Mouse (Mus musculus) left cerebral cortex, postnatal 25 days (tissue): ENCODE data around the gene Flot1. TPM values are rescaled to one million over a fixed set of nuclear protein-coding genes. Genes with fewer than 3 reads are reported as not detected.

Source experiments
- DNase-seq, 2 experiments: peaks; one replicate each; pipeline ENCODE4 v3.0.0; 2022; ENCODE audit warnings: low spot score in 2 of 2, mixed read lengths in 1 of 2
- intact Hi-C: fragments of 180-260 bp; cut with DNase I; formaldehyde crosslinking; loops from one replicate; pipeline ENCODE4 v1.15.1; 2025
- total RNA-seq, 2 experiments: library from RNA; stranded (reverse); gene quantifications; 2 replicates each; pipeline ENCODE4 v1.2.3; 2021

The Flot1 gene
- 100 to 1,000 TPM; 120 to 137 TPM for total RNA-seq

- intact Hi-C loops, result loop anchor here (2.0 kb wide), 1 partner anchor 84 kb away; no protein-coding TSS in a partner anchor
- peak; percentile 68 to 81 for DNase-seq
Measured at GRCm38 (mm10) chr17:35822964-35823937, at the start of gene Flot1. Flot1 (plus strand) TSS chr17:35823230.

DNA sequence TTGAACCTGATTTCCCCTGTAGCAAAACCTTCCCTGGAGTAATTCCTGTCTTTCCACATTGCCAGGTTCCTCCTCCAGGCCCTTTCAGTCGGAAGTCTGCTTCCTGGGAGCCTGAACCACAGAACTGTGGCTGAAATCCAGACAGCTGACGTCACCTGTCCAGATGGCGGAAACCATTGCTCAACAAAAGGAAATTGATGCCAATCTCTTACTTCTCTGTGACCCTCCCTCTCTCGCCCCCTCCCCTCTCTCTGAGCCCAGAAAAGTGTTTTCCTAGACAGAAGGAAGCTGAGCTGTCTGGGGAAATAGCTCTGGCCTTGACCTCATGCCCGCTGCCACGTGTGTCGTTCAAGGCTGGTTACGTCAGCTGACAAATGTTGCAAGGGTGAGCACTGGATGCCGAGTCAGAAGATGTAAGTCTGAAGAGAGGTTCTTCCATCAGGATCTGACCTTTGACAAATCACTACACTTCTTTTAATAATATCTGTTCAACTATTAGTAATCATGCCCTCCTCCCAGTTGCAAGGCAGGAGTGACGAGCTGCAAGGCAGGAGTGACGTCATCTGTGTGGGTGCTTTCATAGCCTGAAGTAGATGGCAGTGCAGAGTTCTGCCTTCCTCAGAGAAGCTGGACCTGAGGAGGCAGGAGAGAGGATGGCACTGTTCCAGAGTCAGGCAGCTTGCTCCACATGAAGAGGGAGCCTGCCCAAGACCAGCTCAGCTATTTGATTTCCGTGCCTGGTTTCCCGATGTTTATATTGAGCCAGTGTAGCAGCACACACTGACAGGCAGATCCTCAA lies 46.0 kb upstream of the Flot1 start:
- intact Hi-C loops, result no loop called here
- peak; percentile 66 to 88 for DNase-seq

DNA sequence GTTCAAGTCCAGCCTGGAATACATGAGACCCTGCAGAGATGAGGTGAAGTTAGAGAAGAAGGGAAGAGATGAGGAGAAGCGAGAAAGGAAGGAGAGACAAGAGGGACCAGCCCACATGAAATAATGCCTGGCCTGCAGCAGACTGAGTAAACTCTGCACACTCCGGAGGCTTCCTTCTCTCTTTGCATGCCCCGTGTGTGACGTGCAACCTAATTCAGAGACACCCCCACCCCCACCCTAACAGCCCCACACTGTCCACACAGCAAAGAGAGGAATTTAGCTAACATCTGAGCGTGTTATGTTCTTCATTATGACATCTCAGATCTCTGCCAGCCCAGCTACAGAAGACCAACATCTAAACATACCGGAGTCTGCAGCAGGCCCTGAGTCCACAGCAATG lies 44.1 kb upstream of the Flot1 start:
- DNase-seq, result no peak
- intact Hi-C loops, result no loop called here

DNA sequence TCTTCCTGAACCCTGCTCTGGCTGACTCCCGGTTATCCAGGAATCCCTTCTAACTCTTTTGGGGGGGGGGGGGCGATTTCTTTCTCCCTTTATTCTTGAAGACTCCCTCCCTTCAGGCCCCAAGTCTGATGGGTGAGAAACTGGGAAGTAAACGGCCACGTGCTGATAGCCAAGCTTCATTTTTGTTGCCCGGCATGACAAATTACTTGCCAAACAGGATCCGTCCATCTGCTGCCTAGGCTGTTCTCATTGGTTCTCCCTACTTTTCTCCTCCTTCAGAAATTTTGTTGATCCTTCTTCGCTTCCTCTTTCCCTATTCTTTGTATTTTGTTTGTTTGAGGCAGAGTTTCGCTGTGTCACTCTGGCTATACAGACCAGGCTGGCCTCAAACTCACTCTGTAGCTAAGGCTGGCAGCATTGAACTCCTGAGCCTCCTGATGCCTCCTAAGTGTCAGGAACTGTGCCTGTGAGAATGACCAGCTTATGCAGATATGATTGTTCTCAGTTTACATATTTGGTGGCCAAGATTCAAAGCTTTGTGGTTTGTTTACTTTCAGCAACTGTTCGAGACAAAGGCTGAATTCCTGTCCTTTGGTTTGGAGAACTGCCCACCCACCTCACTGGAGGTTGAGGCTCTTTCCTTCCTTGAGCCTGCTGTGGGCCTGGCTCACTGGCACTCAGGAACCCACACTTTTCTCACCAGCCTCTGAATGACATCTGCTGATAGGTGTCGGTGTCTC lies 43.4 kb upstream of the Flot1 start:
- DNase-seq, result no peak
- intact Hi-C loops, result no loop called here

DNA sequence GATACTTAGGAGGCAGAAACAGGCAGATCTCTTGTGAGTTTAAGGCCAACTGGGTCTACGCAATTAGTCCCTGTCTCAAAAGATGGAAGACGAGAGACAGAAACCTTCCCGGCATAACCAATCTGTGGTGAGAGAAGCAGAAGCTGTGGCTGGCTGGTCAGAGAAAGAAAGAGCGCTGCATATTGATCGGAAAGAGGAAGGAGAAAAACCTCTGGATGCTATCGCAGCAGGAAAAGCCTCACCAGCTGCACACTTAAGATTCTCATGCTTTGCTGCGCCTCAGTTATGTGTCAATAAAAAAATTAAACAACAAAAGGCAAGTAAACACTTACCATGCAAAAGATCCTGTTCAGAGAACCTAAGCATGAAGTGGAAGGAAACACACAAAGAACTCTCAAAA lies 42.7 kb upstream of the Flot1 start:
- DNase-seq, result no peak
- intact Hi-C loops, result no loop called here

DNA sequence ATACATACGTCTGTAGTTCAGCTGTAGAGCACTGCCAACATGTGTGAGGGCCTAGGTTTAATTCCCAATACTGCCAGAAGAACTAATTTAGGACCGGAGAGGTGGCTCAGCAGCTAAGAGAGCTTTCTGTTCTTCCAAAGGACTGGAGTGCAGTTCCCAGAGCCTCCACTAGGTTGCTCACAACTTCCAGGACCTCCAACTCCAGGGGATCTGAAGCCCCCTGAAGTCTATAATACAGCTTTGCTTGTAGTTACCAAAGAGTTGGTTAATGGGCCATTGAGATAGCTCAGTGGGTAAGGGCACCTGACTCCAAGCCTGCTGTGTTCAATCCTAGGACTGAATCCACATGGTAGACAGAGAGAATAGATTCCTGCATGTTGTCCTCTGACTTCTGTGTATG lies 40.6 kb upstream of the Flot1 start:
- intact Hi-C loops, result no loop called here
- no peak for DNase-seq

- intact Hi-C loops, result no loop called here
- no peak for DNase-seq
Measured at GRCm38 (mm10) chr17:35782924-35783323, 40.1 kb upstream of the Flot1 start.

DNA sequence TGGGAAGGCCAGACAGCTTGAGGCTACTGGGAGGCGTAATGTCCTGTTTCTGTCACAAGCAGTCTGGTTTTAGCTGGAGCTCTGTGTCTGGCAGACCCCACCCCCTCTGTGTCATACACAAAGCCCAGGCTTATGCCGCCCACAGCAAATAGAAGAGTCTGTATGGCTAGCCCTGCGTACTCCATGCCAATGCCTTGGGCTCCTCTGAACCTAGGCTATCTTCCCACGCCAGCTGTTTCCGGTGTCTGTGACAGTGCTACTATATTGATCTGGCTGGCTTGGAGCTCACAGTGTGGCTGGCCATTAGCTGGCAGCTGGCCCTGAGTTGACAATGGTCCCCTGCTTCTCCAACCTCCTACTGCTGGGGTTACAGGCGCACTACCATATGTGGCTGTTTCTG lies 39.1 kb upstream of the Flot1 start:
- peak in 1 of 2 experiments; percentile 28 for DNase-seq
- intact Hi-C loops, result no loop called here

DNA sequence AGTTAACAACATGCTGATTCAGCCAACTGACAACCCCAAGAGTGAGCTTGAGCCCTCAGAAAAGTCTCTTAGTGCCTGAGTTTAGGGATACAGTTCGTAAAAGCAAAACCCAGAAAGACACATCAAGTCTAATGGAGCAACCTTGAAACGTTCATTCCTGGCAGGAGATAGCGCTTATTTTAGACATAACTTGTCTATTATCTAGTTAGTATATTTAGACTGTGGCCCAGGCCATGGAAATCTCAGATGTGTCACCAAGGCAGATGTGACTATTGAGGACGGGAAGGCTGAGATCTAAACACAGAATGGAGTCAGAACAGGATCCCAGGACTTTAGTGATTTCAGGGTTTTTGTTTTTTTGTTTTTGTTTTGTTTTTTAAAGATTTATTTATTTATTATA lies 37.9 kb upstream of the Flot1 start:
- intact Hi-C loops, result no loop called here

GRCm38 (mm10) chr17:35787493-35787892 lies 35.5 kb upstream of the Flot1 start:
- intact Hi-C loops, result no loop called here
- no peak for DNase-seq

More for the DNA sequence above, 37.9 kb upstream of the Flot1 start:
- DNase-seq, result no peak

DNA sequence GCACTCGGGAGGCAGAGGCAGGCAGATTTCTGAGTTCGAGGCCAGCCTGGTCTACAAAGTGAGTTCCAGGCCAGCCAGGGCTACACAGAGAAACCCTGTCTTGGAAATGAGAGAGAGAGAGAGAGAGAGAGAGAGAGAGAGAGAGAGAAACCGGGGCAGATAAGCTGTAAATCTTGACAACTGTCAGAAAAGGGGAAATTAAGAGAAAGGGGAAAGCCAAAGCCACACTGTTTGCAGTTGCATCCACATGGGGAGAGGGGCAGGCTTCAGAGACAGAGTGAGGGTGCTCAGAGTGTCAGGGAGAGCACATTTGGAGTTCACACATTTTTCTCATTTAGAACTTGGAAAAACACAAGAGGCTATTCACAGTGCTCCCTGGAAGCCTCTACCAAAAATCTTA lies 35.0 kb upstream of the Flot1 start:
- intact Hi-C loops, result no loop called here
- no peak for DNase-seq

DNA sequence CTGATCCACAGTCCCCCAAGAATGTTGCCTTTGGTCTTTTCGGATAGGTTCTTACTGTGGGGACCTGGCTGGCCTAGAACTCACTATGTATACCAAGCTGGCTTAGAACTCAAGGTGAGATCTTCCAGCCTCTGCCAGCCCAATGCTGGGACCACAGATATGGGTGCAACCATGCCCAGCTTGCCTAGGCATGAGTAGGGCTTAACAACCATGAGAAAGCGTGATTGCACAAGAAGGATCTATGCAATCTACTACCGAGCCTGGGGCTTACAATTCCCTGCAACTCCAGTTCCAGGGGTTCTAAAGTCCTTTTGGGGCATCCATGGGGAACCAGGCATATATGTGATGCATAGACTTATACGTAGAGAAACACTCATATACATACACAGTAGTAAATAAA lies 32.1 kb upstream of the Flot1 start:
- intact Hi-C loops, result no loop called here
- no peak for DNase-seq

DNA sequence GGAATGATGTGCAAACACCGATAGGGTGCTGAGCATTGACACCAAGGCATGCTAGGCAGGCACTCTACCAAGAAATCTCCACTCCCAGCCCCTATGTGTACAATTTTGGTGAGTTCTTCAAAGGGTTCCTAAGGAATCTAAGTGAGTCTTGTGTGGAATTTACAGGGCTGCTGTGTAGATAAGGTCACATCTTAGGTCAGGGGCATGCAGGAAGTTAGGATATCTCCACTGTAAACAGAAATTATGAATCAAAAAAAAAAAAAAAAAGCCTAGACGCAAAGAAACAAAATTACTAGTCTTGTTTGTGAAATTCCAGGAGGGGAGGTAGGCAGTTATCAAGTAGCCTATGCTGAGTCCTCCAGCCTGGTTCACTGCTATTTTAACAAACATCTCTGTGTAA lies 30.2 kb upstream of the Flot1 start:
- no peak for DNase-seq

GRCm38 (mm10) chr17:35795099-35795498 lies 27.9 kb upstream of the Flot1 start:
- intact Hi-C loops, result no loop called here

More for the DNA sequence above, 30.2 kb upstream of the Flot1 start:
- intact Hi-C loops, result no loop called here

GRCm38 (mm10) chr17:35795656-35796055 lies 27.4 kb upstream of the Flot1 start:
- no peak for DNase-seq
- intact Hi-C loops, result no loop called here

More at GRCm38 (mm10) chr17:35795099-35795498, 27.9 kb upstream of the Flot1 start:
- no peak for DNase-seq

- intact Hi-C loops, result no loop called here
Measured at GRCm38 (mm10) chr17:35796835-35797234, 26.2 kb upstream of the Flot1 start.

DNA sequence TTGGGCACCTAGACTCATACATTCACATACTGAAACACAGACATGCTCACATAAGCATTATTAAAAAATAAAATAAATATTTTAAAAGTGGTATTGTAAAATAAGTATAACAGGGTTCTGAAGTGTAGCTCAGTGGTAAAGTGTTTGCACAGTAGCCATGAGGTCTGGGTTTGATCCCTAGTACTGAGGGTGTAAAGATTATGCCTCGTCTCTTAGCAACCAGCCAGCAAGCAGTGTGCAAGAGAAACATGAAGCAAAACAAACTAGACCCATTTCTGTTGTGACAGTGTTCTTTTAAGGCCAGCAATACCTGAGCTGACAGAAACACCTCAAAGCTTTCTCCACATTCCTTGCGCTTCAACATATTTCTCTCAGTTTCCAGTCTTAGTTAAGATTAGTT lies 22.1 kb upstream of the Flot1 start:
- intact Hi-C loops, result no loop called here
- DNase-seq, result no peak

More at GRCm38 (mm10) chr17:35796835-35797234, 26.2 kb upstream of the Flot1 start:
- no peak for DNase-seq

DNA sequence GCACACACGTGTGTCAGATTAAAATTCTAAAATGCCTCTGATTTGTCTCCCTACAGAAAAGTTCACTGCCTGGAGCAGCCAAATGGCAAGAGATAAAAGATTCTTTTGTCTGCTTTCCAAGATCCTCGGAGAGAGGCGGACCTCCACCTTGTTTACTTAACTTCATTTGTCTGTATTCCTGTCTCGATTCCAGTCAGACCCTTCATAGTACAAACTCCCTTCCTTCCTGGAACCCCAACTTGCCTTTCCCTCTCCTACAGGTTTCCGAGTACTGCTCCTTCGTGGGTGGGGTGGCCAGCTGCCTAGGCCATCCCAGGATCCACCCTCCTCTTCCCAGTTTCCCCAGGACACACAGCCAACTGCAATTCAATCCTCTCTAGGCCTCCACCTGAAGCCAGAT lies 20.0 kb upstream of the Flot1 start:
- intact Hi-C loops, result no loop called here
- no peak for DNase-seq

DNA sequence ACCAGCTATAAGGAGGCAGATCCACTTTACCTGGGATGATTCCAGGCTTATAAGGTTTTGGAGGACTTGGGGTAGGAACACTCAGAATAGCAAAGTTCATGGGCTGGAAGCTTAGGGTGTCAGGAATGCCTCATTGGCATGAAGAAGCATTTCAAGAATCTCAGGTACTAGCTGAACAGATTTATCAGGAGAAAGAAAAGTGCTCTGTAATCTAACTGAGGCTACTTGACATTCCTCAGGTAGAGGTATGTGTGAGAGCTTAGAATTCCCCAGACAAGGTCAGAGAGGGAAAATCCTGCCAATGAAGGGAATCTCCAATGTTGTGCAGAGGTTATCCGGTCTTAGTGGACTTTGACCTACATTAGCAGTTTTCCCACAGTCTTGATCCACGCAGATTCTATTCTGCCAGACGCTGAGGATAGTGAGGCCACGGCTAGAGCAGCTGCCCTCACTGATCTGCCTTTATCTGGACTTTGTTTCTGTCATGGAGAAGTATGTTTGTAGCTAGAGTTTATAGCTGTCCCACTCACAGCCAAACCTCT lies 19.1 kb upstream of the Flot1 start:
- DNase-seq, result no peak

DNA sequence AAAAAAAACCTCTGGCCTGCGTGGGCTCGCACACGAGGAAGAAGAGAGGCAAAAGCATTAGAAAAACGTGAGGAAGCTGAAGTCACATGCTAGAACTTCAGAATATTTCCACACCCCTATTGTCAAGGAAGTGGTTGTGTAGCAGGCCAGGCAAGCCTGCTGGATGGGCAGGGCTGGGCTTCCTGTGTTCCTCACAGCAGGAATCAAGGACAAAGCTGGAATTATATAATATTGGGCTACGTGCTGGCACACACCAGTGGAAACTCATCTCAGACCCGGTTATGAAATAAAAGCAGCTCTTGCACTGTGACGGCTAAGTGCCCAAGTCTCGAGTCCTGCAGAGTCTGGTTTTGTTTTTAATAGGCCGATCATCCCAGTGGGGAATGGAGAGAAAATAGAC lies 15.0 kb upstream of the Flot1 start:
- intact Hi-C loops, result no loop called here
- DNase-seq, result no peak

More for the DNA sequence above, 19.1 kb upstream of the Flot1 start:
- intact Hi-C loops, result no loop called here
